Mouse (Mus musculus): ENCODE measurements around the gene Ercc8. TPM values are rescaled to one million over a fixed set of nuclear protein-coding genes. Genes with fewer than 3 reads are reported as not detected.

Ercc8 gene
- polyA plus RNA-seq, 1 experiment = 3.1 TPM

DNA sequence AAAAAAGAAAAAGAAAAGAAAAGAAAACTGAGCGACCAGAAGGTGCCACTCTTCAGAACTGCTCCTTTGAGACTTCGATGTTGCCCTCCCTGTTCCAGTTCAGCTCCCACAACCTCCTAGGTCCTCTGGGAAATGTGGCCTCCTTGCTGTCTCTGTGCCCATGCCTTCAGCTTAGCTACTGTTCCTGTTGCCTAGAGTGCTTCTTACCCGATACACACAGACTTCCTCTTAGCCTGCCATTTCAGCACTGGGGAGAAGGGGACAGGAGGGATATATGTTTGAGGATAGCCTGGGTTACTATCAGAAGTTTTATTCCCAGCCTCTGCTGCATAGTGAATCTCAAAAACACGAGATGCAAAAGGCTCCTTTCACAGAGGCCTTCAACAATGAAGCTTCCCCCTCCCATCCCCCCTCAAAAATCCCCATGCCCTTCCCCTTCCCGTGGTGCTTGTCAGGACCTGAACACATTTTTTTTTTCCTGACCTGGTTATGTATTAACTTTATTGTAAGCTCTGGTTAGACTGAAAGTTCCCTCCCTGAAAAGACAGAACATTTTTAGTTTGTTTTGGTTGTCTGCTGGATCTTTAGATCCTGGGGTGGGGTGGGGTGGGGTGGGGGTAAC is 54.0 kb downstream of the Ercc8 start:
- TF ChIP-seq CTCF (IDR thresholded peaks at IDR 0.05; ENCODE audit: low read depth, low read length) = no peak
- no peak for TF ChIP-seq POLR2A (IDR thresholded peaks at IDR 0.05; ENCODE audit: borderline replicate concordance, low read depth, low read length)
- H3K4me1 ChIP-seq (ENCODE audit: control insufficient read depth, insufficient read depth, low read length) = no peaks in the 10 kb centered on the region
- H3K4me3 ChIP-seq (ENCODE audit: insufficient read depth, low read length) = no peak overlapping the region
- H3K27ac ChIP-seq (ENCODE audit: insufficient read depth, low read depth, low read length) = no peak overlapping the region

DNA sequence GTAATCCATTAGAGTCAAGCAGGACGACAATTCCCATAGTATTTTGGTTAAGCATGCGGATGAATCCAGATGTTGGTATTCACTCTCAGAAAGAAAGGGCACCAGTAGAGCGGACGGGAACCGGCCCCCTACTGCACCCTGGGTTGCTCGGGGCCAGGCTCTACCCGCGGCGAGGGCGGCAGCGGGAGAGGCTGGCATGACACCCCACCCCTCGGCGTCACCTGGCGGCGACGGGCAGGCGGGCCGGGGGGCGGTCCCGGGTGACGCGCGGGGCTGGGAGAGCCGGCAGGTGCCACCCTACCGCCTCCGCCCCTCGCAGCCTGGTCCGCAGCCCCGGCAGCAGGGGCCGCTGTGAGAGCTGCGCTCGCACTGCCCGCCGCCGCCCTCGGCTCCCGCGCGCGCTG is 55.6 kb downstream of the Ercc8 start, which contains the start of gene Elovl7:
TSS of gene Elovl7 (plus strand) at position 324 of the 404 bp plus-strand sequence.
- TF ChIP-seq POLR2A (IDR thresholded peaks at IDR 0.05; ENCODE audit: borderline replicate concordance, low read depth, low read length) (no peak), CTCF (IDR thresholded peaks at IDR 0.05; ENCODE audit: low read depth, low read length) (no peak)
- Histone ChIP-seq H3K27ac (ENCODE audit: insufficient read depth, low read depth, low read length) (no peak within 1 kb of the TSS), H3K4me3 (ENCODE audit: insufficient read depth, low read length) (peak within 1 kb of the TSS; percentile 80), H3K4me1 (ENCODE audit: control insufficient read depth, insufficient read depth, low read length) (no peaks in the 10 kb centered on the region)

DNA sequence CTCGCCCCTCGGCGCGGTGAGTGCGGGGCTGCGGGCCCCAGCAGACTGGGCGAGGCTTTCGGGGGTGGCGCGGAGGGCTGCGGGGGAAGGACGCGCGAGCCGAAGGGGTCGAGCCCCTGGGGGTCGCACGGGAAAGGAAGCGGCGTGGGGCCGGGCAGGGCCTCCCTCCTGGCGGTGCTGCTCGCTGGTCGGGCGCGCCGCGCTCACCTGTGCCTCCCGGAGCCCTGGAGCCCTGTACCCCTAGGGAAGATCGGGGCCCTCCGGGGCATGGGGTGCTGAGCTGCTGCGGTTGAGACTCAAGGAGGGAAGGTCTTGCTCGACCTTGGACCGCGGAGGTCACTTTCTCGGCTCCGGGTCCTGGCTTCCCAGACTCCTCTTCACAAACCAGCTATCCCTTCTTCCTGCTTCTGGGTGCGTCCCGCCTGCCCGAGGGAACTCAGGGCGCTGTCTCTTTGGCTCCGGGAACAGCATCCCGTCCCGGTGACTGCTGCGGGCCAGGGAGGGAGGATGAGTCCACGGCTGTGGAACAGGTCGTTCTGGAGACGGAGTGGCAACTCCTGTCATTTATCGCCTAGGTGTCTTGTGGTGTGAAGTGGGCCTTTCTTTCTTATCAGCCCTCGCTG is 56.1 kb downstream of the Ercc8 start:
- Histone ChIP-seq H3K27ac (ENCODE audit: insufficient read depth, low read depth, low read length) (no peak overlapping the region), H3K4me1 (ENCODE audit: control insufficient read depth, insufficient read depth, low read length) (no peaks in the 10 kb centered on the region), H3K4me3 (ENCODE audit: insufficient read depth, low read length) (peak overlapping the region; percentile 80)
- TF ChIP-seq POLR2A (IDR thresholded peaks at IDR 0.05; ENCODE audit: borderline replicate concordance, low read depth, low read length) (no peak), CTCF (IDR thresholded peaks at IDR 0.05; ENCODE audit: low read depth, low read length) (no peak)

DNA sequence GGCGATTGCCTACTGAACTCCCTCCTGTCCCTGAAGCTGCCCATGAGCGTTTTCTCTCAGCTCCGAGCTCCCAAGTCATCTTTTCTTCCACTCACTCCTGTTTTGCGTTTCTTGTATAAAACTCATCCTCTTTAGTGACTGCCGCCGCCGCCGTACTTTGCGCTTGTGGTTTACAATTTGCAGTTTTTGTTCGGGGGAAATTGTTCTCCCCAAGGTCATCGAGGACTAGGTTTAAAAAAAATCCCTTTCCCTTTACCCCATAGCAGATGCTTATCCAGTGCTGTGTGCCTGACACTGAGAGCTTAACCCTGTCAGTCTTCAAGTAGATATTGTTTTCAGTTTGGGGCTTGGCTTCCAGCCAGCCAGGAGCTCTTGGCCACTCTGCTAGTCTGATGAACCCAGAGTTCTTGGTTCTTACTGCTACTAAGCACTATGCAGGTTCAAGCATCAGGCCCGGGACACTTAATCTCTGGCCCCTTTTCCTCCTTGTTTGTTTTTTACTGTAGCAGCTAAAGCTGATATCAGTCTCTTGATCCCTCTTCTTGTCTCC is 56.8 kb downstream of the Ercc8 start:
- H3K4me1 ChIP-seq (ENCODE audit: control insufficient read depth, insufficient read depth, low read length) = no peaks in the 10 kb centered on the region
- TF ChIP-seq CTCF (IDR thresholded peaks at IDR 0.05; ENCODE audit: low read depth, low read length) (no peak), POLR2A (IDR thresholded peaks at IDR 0.05; ENCODE audit: borderline replicate concordance, low read depth, low read length) (no peak)

DNA sequence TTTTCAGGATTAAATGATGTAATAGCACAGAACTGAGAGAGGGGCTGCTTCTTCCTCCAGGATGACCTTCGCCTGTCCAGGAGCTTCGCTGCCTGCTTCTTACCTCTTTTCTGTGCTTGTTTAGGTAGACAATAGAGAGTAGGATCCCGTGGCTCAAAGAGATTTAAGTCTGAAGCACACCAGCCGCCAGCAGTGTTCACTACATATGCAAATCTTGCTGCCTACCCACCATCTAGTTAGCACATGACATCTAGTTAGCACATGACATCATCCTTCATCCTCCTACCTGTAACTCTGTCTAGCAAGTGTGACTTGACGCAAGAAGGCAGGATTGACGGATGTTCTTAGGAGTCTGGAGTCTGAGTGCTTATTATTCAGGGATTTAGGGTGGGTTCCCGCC is 61.2 kb downstream of the Ercc8 start:
- no peak overlapping the region for H3K4me3 ChIP-seq (ENCODE audit: insufficient read depth, low read length)
- H3K27ac ChIP-seq (ENCODE audit: insufficient read depth, low read depth, low read length) = no peak overlapping the region
- H3K4me1 ChIP-seq (ENCODE audit: control insufficient read depth, insufficient read depth, low read length) = no peaks in the 10 kb centered on the region
- TF ChIP-seq POLR2A (IDR thresholded peaks at IDR 0.05; ENCODE audit: borderline replicate concordance, low read depth, low read length) = no peak
- TF ChIP-seq CTCF (IDR thresholded peaks at IDR 0.05; ENCODE audit: low read depth, low read length) = no peak

More for the DNA sequence above, 56.8 kb downstream of the Ercc8 start:
- H3K4me3 ChIP-seq (ENCODE audit: insufficient read depth, low read length) = peak overlapping the region; percentile 80
- no peak overlapping the region for H3K27ac ChIP-seq (ENCODE audit: insufficient read depth, low read depth, low read length)

DNA sequence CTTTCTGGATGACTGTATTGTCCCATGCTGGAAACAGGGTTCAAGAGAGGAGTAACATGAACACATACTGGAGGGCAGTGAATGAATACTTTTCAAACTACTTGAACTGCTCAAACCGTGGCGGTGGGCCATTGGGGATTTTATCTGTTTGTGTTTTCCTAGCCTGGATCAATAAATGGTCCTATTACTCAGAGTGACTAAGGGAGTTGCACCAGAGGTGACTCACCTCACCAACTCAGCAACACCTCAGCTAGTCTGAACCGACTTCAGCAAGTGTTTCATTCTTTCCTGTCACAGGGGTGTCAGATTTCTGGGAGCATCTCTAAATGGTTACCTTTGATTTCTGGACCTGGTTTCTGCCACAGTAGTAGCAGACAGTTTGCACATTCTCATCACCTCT is 70.7 kb downstream of the Ercc8 start:
- Histone ChIP-seq H3K27ac (ENCODE audit: insufficient read depth, low read depth, low read length) (no peak overlapping the region), H3K4me1 (ENCODE audit: control insufficient read depth, insufficient read depth, low read length) (no peaks in the 10 kb centered on the region)

DNA sequence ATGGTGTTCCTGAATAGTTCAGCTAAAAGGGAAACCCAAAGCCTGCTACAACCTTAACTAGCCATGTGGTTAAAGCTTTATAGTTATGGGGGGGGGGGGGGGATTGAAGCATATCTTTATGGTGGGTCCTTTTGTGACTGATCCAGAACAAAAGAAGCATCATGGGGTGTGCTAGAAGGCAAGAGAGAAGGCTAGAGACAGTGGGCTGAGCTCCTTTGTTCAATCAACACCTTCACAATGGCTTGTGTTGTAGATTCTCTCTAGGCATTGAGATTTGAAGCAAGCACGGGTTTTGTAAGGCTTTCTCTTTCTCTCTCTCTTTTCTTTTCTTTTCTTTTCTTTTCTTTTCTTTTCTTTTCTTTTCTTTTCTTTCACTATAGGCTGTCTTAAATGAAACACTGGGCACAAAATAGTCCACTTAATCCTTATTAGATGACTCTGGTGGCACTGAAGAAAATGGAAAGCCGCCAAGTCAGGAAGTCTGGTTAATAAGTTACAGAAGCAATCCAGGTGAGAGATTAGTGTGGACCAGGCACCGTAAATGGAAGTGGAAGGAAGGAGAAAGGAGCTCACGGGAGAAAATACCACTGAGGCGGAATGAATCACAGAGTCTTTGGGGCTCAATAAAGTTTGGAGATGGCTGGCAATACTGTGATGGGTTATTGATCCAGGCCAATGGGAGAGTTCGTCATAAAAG is 71.3 kb downstream of the Ercc8 start:
- Histone ChIP-seq H3K4me1 (ENCODE audit: control insufficient read depth, insufficient read depth, low read length) (no peaks in the 10 kb centered on the region), H3K4me3 (ENCODE audit: insufficient read depth, low read length) (no peak overlapping the region), H3K27ac (ENCODE audit: insufficient read depth, low read depth, low read length) (no peak overlapping the region)
- TF ChIP-seq CTCF (IDR thresholded peaks at IDR 0.05; ENCODE audit: low read depth, low read length) (no peak), POLR2A (IDR thresholded peaks at IDR 0.05; ENCODE audit: borderline replicate concordance, low read depth, low read length) (no peak)

More for the DNA sequence above, 70.7 kb downstream of the Ercc8 start:
- no peak overlapping the region for H3K4me3 ChIP-seq (ENCODE audit: insufficient read depth, low read length)
- no peak for TF ChIP-seq POLR2A (IDR thresholded peaks at IDR 0.05; ENCODE audit: borderline replicate concordance, low read depth, low read length)
- TF ChIP-seq CTCF (IDR thresholded peaks at IDR 0.05; ENCODE audit: low read depth, low read length) = no peak

DNA sequence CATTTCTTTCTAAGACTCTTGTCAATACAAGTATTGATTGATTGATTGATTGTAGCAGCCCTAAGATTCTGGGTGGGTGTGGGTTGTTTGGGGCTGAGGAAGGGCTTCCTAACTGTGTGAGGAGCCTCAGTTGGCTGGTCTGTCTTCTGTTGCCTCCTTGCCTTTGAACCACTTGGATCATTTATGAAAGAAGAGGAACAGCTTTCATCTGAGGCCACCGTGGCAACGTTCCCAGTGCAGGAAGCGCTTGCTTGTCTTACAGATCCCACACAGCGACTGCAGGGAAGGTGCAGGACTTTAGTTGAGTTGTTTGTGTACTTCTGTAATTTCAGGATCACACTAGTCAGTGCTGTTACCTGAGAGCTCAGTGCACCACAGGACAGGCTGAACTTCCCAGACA is 81.5 kb downstream of the Ercc8 start:
- Histone ChIP-seq H3K4me3 (ENCODE audit: insufficient read depth, low read length) (no peak overlapping the region), H3K4me1 (ENCODE audit: control insufficient read depth, insufficient read depth, low read length) (no peaks in the 10 kb centered on the region), H3K27ac (ENCODE audit: insufficient read depth, low read depth, low read length) (no peak overlapping the region)
- TF ChIP-seq POLR2A (IDR thresholded peaks at IDR 0.05; ENCODE audit: borderline replicate concordance, low read depth, low read length) (no peak), CTCF (IDR thresholded peaks at IDR 0.05; ENCODE audit: low read depth, low read length) (no peak)

DNA sequence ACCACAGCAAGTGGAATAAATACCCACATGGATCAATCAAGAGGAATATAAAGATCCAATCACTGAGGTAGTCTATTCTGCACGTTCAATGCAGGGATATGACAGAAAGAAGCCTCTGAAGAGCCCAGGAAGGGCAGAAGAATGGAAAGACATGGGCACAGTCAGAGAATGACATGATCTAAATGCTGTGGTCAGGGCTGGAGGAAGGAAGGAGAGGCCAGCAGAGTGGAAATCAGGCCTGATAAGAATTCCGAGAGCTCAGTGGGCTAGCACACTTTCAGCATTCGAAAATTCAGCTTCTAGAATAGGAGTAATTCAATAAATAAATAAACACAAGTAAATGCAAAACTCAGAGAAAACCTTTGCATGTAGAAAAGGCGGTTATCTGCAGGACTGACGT is 83.2 kb downstream of the Ercc8 start:
- H3K27ac ChIP-seq (ENCODE audit: insufficient read depth, low read depth, low read length) = no peak overlapping the region
- TF ChIP-seq CTCF (IDR thresholded peaks at IDR 0.05; ENCODE audit: low read depth, low read length) (no peak), POLR2A (IDR thresholded peaks at IDR 0.05; ENCODE audit: borderline replicate concordance, low read depth, low read length) (no peak)
- H3K4me1 ChIP-seq (ENCODE audit: control insufficient read depth, insufficient read depth, low read length) = no peaks in the 10 kb centered on the region
- H3K4me3 ChIP-seq (ENCODE audit: insufficient read depth, low read length) = no peak overlapping the region

Other genes with a start within 250 kb of the Ercc8 start
- gene Smim15, start 114.3 kb upstream of the Ercc8 start, polyA plus RNA-seq (2012; ENCODE audit: insufficient read depth, insufficient read length, missing spikeins) = 77.9 and 82.5 TPM in 2 replicates
- gene Ndufaf2, start 108 bp upstream of the Ercc8 start, polyA plus RNA-seq (2012; ENCODE audit: insufficient read depth, insufficient read length, missing spikeins) = 21.5 and 22.0 TPM in 2 replicates
- 0.27 TPM in 1 of 2 replicates, not detected in the other for gene Elovl7, start 55.7 kb downstream of the Ercc8 start, polyA plus RNA-seq (2012; ENCODE audit: insufficient read depth, insufficient read length, missing spikeins)
- 4.8 and 5.9 TPM in 2 replicates for gene Depdc1b, start 157.6 kb downstream of the Ercc8 start, polyA plus RNA-seq (2012; ENCODE audit: insufficient read depth, insufficient read length, missing spikeins)